Mouse (Mus musculus) thymus, adult 2 months (tissue): ENCODE data around the gene Gopc. TPM values are rescaled to one million over a fixed set of nuclear protein-coding genes. Genes with fewer than 3 reads are reported as not detected.

Experiments used
- DNase-seq: peaks from one replicate; pipeline ENCODE4 v3.0.0; 2021
- H3K27ac ChIP-seq: fragments of 200-500 bp; 2 replicates; pipeline ENCODE4 v1.5.1; 2012; ENCODE audit warnings: low read length, control low read depth; ENCODE audit not compliant: control insufficient read depth, insufficient read depth
- H3K27me3 ChIP-seq: fragments of 200-500 bp; 2 replicates; pipeline ENCODE4 v1.6.1; 2012; ENCODE audit warnings: mild to moderate bottlenecking, low read length, moderate library complexity, mixed read lengths; ENCODE audit not compliant: control insufficient read depth, insufficient read depth
- H3K36me3 ChIP-seq: fragments of 200-500 bp; 2 replicates; pipeline ENCODE4 v1.6.1; 2012; ENCODE audit warnings: mild to moderate bottlenecking, low read length, moderate library complexity; ENCODE audit not compliant: control insufficient read depth, insufficient read depth
- H3K4me1 ChIP-seq: fragments of 200-500 bp; replicated peaks from 2 replicates; pipeline ENCODE4 v1.6.1; 2012; ENCODE audit warnings: low read length; ENCODE audit not compliant: control insufficient read depth, insufficient read depth
- H3K4me3 ChIP-seq: fragments of 200-500 bp; 2 replicates; pipeline ENCODE4 v1.5.1; 2012; ENCODE audit warnings: mild to moderate bottlenecking, low read length, control low read depth, moderate library complexity; ENCODE audit not compliant: control insufficient read depth, insufficient read depth
- CTCF ChIP-seq: fragments of 200-500 bp; IDR thresholded peaks from 2 replicates; pipeline ENCODE4 v1.5.1; 2012; ENCODE audit warnings: mild to moderate bottlenecking, control low read depth, low read length, moderate library complexity, borderline replicate concordance; ENCODE audit not compliant: control insufficient read depth, poor library complexity, insufficient read depth; ENCODE audit errors: extremely low read depth
- POLR2A ChIP-seq: fragments of 200-500 bp; IDR thresholded peaks from 2 replicates; pipeline ENCODE4 v1.6.1; 2012; ENCODE audit warnings: mild to moderate bottlenecking, low read length, control low read depth, moderate library complexity; ENCODE audit not compliant: control insufficient read depth, poor library complexity, insufficient read depth; ENCODE audit errors: extremely low read depth
- WGBS: fragments of 180-500 bp; shearing (Covaris S2); methylation state at CpG from one replicate; pipeline ENCODE4 v1.1.7; 2018; 5-methylcytosine and 5-hydroxymethylcytosine counted together
- polyA plus RNA-seq: library from polyadenylated mRNA; depleted of rRNA; stranded (reverse); fragments of >200 nt; gene quantifications from 2 replicates; pipeline ENCODE4 v1.2.3, GENCODE M21; 2012

The Gopc gene
- polyA plus RNA-seq, 1 experiment: 4.7 TPM

- no peak overlapping the region for H3K27ac ChIP-seq
- H3K36me3 ChIP-seq: no peaks in the 10 kb centered on the region
- 95% methylated on average over 1 of the region's 1 CpGs for WGBS
- no peaks in the 10 kb centered on the region for H3K27me3 ChIP-seq
- peaks cover 5% of the 10 kb centered on the region; the same call in 1 of the 2 replicates for H3K4me1 ChIP-seq
- no peak for DNase-seq
- TF ChIP-seq POLR2A: no peak
- TF ChIP-seq CTCF: no peak
- no peak overlapping the region for H3K4me3 ChIP-seq
Measured at GRCm38 (mm10) chr10:52420526-52420925, 38.6 kb upstream of the Gopc start.

- H3K4me1 ChIP-seq: peaks cover 5% of the 10 kb centered on the region; the same call in 1 of the 2 replicates
- 97% methylated on average over 4 of the region's 4 CpGs for WGBS
- H3K36me3 ChIP-seq: no peaks in the 10 kb centered on the region
- no peak overlapping the region for H3K4me3 ChIP-seq
- no peaks in the 10 kb centered on the region for H3K27me3 ChIP-seq
- DNase-seq: no peak
- TF ChIP-seq CTCF (no peak), POLR2A (no peak)
- H3K27ac ChIP-seq: no peak overlapping the region
Measured at GRCm38 (mm10) chr10:52419402-52419801, 37.5 kb upstream of the Gopc start.

DNA sequence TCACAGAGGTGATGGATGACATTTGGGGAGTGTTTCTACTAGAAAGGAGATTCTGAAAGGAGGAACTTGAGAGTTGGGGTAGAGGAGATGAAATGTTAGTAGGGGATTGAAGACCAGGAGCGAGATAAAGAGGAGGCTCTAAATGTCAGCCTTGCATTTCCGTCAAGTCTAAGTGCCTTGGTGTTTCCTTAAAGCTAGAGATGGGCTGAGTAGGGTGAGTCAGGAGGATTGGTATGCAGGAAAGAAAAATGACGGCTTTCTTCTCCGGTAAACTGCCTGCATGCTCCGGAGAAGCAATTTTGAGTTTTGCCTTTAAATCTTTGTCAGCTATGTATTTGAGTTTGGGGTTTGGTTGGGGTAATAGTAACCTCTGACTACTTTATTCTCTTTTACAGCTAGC lies 37.0 kb upstream of the Gopc start:
- H3K4me1 ChIP-seq: peaks cover 5% of the 10 kb centered on the region; the same call in 1 of the 2 replicates
- no peak overlapping the region for H3K4me3 ChIP-seq
- DNase-seq: no peak
- H3K27me3 ChIP-seq: no peaks in the 10 kb centered on the region
- H3K36me3 ChIP-seq: no peaks in the 10 kb centered on the region
- TF ChIP-seq CTCF: no peak
- TF ChIP-seq POLR2A: no peak
- 70% methylated on average over 5 of the region's 5 CpGs for WGBS
- no peak overlapping the region for H3K27ac ChIP-seq

DNA sequence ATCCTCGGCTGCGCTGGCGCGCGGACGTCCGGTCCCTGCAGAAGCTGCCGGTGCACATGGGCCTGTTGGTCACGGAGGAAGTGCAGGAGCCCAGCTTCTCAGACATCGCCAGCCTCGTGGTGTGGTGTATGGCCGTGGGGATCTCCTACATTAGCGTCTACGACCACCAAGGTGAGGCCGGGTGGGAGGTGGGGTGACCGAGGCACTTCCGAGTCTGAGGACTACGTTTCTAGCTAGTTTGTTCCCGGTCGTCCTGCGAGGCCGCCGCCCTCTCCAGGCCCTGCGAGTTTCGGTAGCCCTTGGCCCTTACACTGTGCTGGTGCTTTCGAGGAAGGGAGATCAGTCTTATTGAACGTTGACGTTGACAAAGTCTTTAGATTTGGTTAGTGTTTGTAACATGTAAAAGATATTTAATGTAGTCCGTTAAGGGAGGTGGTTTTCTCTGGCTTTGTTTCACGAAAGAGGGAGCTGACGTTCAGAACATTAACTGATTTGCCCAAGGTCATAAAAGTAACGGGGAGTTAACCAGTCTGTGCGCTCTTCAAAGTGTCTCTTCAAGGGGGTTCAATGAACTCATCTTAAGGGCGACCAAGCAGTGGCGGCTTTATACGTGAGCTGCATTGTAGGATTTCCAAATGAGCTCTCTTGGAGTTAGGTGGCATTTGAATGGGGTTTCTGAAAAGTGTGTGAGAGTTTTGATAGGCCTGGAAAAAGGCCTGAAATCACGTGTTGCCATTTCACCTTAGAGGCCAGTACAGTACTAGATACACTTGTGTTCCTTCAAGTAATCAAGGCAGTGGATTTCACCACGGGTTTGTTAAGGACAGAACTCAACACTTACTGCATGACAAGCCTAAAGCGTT lies 36.3 kb upstream of the Gopc start:
- peaks cover 5% of the 10 kb centered on the region; the same call in 1 of the 2 replicates for H3K4me1 ChIP-seq
- H3K27ac ChIP-seq: no peak overlapping the region
- peak overlapping the region; percentile 86 for H3K4me3 ChIP-seq
- no peak for TF ChIP-seq CTCF
- no peak for TF ChIP-seq POLR2A
- DNase-seq: no peak
- no peaks in the 10 kb centered on the region for H3K36me3 ChIP-seq
- 3% methylated on average over 39 of the region's 39 CpGs for WGBS
- H3K27me3 ChIP-seq: no peaks in the 10 kb centered on the region

- no peaks in the 10 kb centered on the region for H3K36me3 ChIP-seq
- no peak; the same call in 1 of the 2 replicates for TF ChIP-seq POLR2A
- peak; percentile 89 for TF ChIP-seq CTCF
- peaks cover 5% of the 10 kb centered on the region; the same call in 1 of the 2 replicates for H3K4me1 ChIP-seq
- no peaks in the 10 kb centered on the region for H3K27me3 ChIP-seq
- 0 out of 2 replicates have a peak within 1 kb of the TSS, but pooled peaks have one; percentile 11 for H3K27ac ChIP-seq
- DNase-seq: peak; percentile 95
- WGBS: under 1% methylated on average over 79 of the region's 79 CpGs
- H3K4me3 ChIP-seq: peak within 1 kb of the TSS; percentile 86
Measured at GRCm38 (mm10) chr10:52417299-52417997, 35.5 kb upstream of the Gopc start, which contains the start of gene Nus1. Nus1 (plus strand) TSS chr10:52417547.

GRCm38 (mm10) chr10:52416458-52416857 lies 34.5 kb upstream of the Gopc start:
- peaks cover 5% of the 10 kb centered on the region; the same call in 1 of the 2 replicates for H3K4me1 ChIP-seq
- no peaks in the 10 kb centered on the region for H3K27me3 ChIP-seq
- no peaks in the 10 kb centered on the region for H3K36me3 ChIP-seq
- H3K4me3 ChIP-seq: no peak overlapping the region
- no peak for DNase-seq
- WGBS: 61% methylated on average over 2 of the region's 2 CpGs
- TF ChIP-seq CTCF (no peak), POLR2A (no peak)
- H3K27ac ChIP-seq: no peak overlapping the region
